Mouse (Mus musculus): ENCODE results near the gene 4930558K02Rik. TPM values are rescaled to one million over a fixed set of nuclear protein-coding genes. Genes with fewer than 3 reads are reported as not detected.

4930558K02Rik gene
- polyA plus RNA-seq, 1 experiment, result not detected

GRCm38 (mm10) chr1:161952599-161952998 lies 26.8 kb downstream of the 4930558K02Rik start:
- Histone ChIP-seq H3K4me3 (no peak overlapping the region), H3K36me3 (ENCODE audit: control insufficient read depth, insufficient read depth) (no peaks in the 10 kb centered on the region), H3K27me3 (ENCODE audit: control insufficient read depth, insufficient read depth, insufficient read length) (peaks cover 10% of the 10 kb centered on the region), H3ac (ENCODE audit: control insufficient read depth, insufficient read length) (no peak overlapping the region), H3K79me2 (ENCODE audit: control insufficient read depth, insufficient read depth) (no peaks in the 10 kb centered on the region), H3K4me2 (ENCODE audit: low read depth) (no peak overlapping the region)
- no peak for TF ChIP-seq TCF3 (IDR thresholded peaks at IDR 0.05; ENCODE audit: insufficient read length, low read depth)
- no peak for TF ChIP-seq MYOG (IDR thresholded peaks at IDR 0.05; ENCODE audit: control insufficient read depth in 1 of 3, insufficient read depth in 1 of 3, insufficient read length in 2 of 3, low read depth in 2 of 3)
- no peak for TF ChIP-seq REST (IDR thresholded peaks at IDR 0.05; ENCODE audit: insufficient read depth, insufficient read length)
- TF ChIP-seq MYOD1 (IDR thresholded peaks at IDR 0.05; ENCODE audit: control insufficient read depth in 1 of 3, insufficient read length in 2 of 3, low read depth in 2 of 3), result no peak
- no peak for TF ChIP-seq POLR2AphosphoS2 (IDR thresholded peaks at IDR 0.05; ENCODE audit: insufficient read length, low read depth)
- TF ChIP-seq MAX (IDR thresholded peaks at IDR 0.05; ENCODE audit: low read depth), result no peak
- no peak for TF ChIP-seq POLR2A (IDR thresholded peaks at IDR 0.05; ENCODE audit: insufficient read length, low read depth)
- TF ChIP-seq E2F4 (IDR thresholded peaks at IDR 0.05; ENCODE audit: insufficient read depth), result no peak
- TF ChIP-seq CEBPB (IDR thresholded peaks at IDR 0.05; ENCODE audit: insufficient read depth, poor library complexity, severe bottlenecking), result no peak
- no peak for TF ChIP-seq SRF (IDR thresholded peaks at IDR 0.05; ENCODE audit: control insufficient read depth, insufficient read length, low read depth)
- no peak for TF ChIP-seq TCF12 (IDR thresholded peaks at IDR 0.05; ENCODE audit: insufficient read depth, poor library complexity, severe bottlenecking)
- TF ChIP-seq USF1 (IDR thresholded peaks at IDR 0.05; ENCODE audit: low read depth), result no peak

GRCm38 (mm10) chr1:161951009-161951779 lies 28.2 kb downstream of the 4930558K02Rik start:
- Histone ChIP-seq H3K27me3 (ENCODE audit: control insufficient read depth, insufficient read depth, insufficient read length) (peaks cover 5% of the 10 kb centered on the region), H3K4me2 (ENCODE audit: low read depth) (no peak overlapping the region), H3K79me2 (ENCODE audit: control insufficient read depth, insufficient read depth) (no peaks in the 10 kb centered on the region), H3ac (ENCODE audit: control insufficient read depth, insufficient read length) (no peak overlapping the region), H3K36me3 (ENCODE audit: control insufficient read depth, insufficient read depth) (no peaks in the 10 kb centered on the region), H3K4me3 (no peak overlapping the region)
- TF ChIP-seq USF1 (IDR thresholded peaks at IDR 0.05; ENCODE audit: low read depth) (no peak), MAX (IDR thresholded peaks at IDR 0.05; ENCODE audit: low read depth) (no peak), E2F4 (IDR thresholded peaks at IDR 0.05; ENCODE audit: insufficient read depth) (no peak), CEBPB (IDR thresholded peaks at IDR 0.05; ENCODE audit: insufficient read depth, poor library complexity, severe bottlenecking) (no peak), SRF (IDR thresholded peaks at IDR 0.05; ENCODE audit: control insufficient read depth, insufficient read length, low read depth) (no peak), TCF3 (IDR thresholded peaks at IDR 0.05; ENCODE audit: insufficient read length, low read depth) (no peak), TCF12 (IDR thresholded peaks at IDR 0.05; ENCODE audit: insufficient read depth, poor library complexity, severe bottlenecking) (no peak), REST (IDR thresholded peaks at IDR 0.05; ENCODE audit: insufficient read depth, insufficient read length) (no peak), POLR2A (IDR thresholded peaks at IDR 0.05; ENCODE audit: insufficient read length, low read depth) (no peak), POLR2AphosphoS2 (IDR thresholded peaks at IDR 0.05; ENCODE audit: insufficient read length, low read depth) (no peak)

- peaks cover 4% of the 10 kb centered on the region for H3K27me3 ChIP-seq (ENCODE audit: control insufficient read depth, insufficient read depth, insufficient read length)
- no peak overlapping the region for H3K4me2 ChIP-seq (ENCODE audit: low read depth)
- H3K36me3 ChIP-seq (ENCODE audit: control insufficient read depth, insufficient read depth), result no peaks in the 10 kb centered on the region
- no peak overlapping the region for H3ac ChIP-seq (ENCODE audit: control insufficient read depth, insufficient read length)
- H3K79me2 ChIP-seq (ENCODE audit: control insufficient read depth, insufficient read depth), result no peaks in the 10 kb centered on the region
- H3K4me3 ChIP-seq, result no peak overlapping the region
- TF ChIP-seq MAX (IDR thresholded peaks at IDR 0.05; ENCODE audit: low read depth) (no peak), CEBPB (IDR thresholded peaks at IDR 0.05; ENCODE audit: insufficient read depth, poor library complexity, severe bottlenecking) (no peak), USF1 (IDR thresholded peaks at IDR 0.05; ENCODE audit: low read depth) (no peak), E2F4 (IDR thresholded peaks at IDR 0.05; ENCODE audit: insufficient read depth) (no peak), SRF (IDR thresholded peaks at IDR 0.05; ENCODE audit: control insufficient read depth, insufficient read length, low read depth) (no peak), TCF12 (IDR thresholded peaks at IDR 0.05; ENCODE audit: insufficient read depth, poor library complexity, severe bottlenecking) (no peak)
Observed at GRCm38 (mm10) chr1:161942082-161942481, 37.4 kb downstream of the 4930558K02Rik start.

GRCm38 (mm10) chr1:161932286-161932685 lies 47.1 kb downstream of the 4930558K02Rik start:
- no peak for TF ChIP-seq TCF3 (IDR thresholded peaks at IDR 0.05; ENCODE audit: insufficient read length, low read depth)
- TF ChIP-seq MYOD1 (IDR thresholded peaks at IDR 0.05; ENCODE audit: control insufficient read depth in 1 of 3, insufficient read length in 2 of 3, low read depth in 2 of 3), result no peak
- TF ChIP-seq USF1 (IDR thresholded peaks at IDR 0.05; ENCODE audit: low read depth), result no peak
- TF ChIP-seq MYOG (IDR thresholded peaks at IDR 0.05; ENCODE audit: control insufficient read depth in 1 of 3, insufficient read depth in 1 of 3, insufficient read length in 2 of 3, low read depth in 2 of 3), result no peak
- TF ChIP-seq POLR2A (IDR thresholded peaks at IDR 0.05; ENCODE audit: insufficient read length, low read depth), result no peak
- TF ChIP-seq MAX (IDR thresholded peaks at IDR 0.05; ENCODE audit: low read depth), result no peak
- TF ChIP-seq SRF (IDR thresholded peaks at IDR 0.05; ENCODE audit: control insufficient read depth, insufficient read length, low read depth), result no peak
- no peak for TF ChIP-seq REST (IDR thresholded peaks at IDR 0.05; ENCODE audit: insufficient read depth, insufficient read length)
- TF ChIP-seq TCF12 (IDR thresholded peaks at IDR 0.05; ENCODE audit: insufficient read depth, poor library complexity, severe bottlenecking), result no peak
- no peak for TF ChIP-seq CEBPB (IDR thresholded peaks at IDR 0.05; ENCODE audit: insufficient read depth, poor library complexity, severe bottlenecking)
- no peak for TF ChIP-seq POLR2AphosphoS2 (IDR thresholded peaks at IDR 0.05; ENCODE audit: insufficient read length, low read depth)
- TF ChIP-seq E2F4 (IDR thresholded peaks at IDR 0.05; ENCODE audit: insufficient read depth), result no peak
- H3K79me2 ChIP-seq (ENCODE audit: control insufficient read depth, insufficient read depth), result no peaks in the 10 kb centered on the region
- H3ac ChIP-seq (ENCODE audit: control insufficient read depth, insufficient read length), result no peak overlapping the region
- H3K4me2 ChIP-seq (ENCODE audit: low read depth), result no peak overlapping the region
- peaks cover 5% of the 10 kb centered on the region for H3K27me3 ChIP-seq (ENCODE audit: control insufficient read depth, insufficient read depth, insufficient read length)
- no peak overlapping the region for H3K4me3 ChIP-seq
- H3K36me3 ChIP-seq (ENCODE audit: control insufficient read depth, insufficient read depth), result no peaks in the 10 kb centered on the region
